Mouse (Mus musculus) erythroblast, embryonic 14.5 days (primary cell): ENCODE measurements around the gene Tmem260. TPM values are rescaled to one million over a fixed set of nuclear protein-coding genes. Genes with fewer than 3 reads are reported as not detected.
"Not testable (repeated sequence)": the region's sequence is repeated elsewhere in the genome, so short reads cannot be mapped to it uniquely, and the experiment has no call there.

Experiments
- H3K27me3 ChIP-seq: 2 replicates; pipeline ENCODE4 v1.6.1; 2012; ENCODE audit warnings: inconsistent platforms; ENCODE audit not compliant: control insufficient read depth
- H3K36me3 ChIP-seq: 2 replicates; pipeline ENCODE4 v1.6.1; 2012; ENCODE audit warnings: mild to moderate bottlenecking, inconsistent platforms; ENCODE audit not compliant: control insufficient read depth
- H3K4me1 ChIP-seq: 2 replicates; pipeline ENCODE4 v1.6.1; 2012; ENCODE audit warnings: inconsistent platforms; ENCODE audit not compliant: control insufficient read depth
- H3K4me3 ChIP-seq: replicated peaks from 2 replicates; pipeline ENCODE3; 2012; ENCODE audit warnings: moderate library complexity, mild to moderate bottlenecking, inconsistent platforms
- H3K9me3 ChIP-seq: 2 replicates; pipeline ENCODE4 v1.6.1; 2012; ENCODE audit warnings: low read length, inconsistent platforms, mixed read lengths; ENCODE audit not compliant: control insufficient read depth
- GATA1 ChIP-seq: IDR thresholded peaks from 2 replicates; pipeline ENCODE4 v1.6.1; 2012; ENCODE audit warnings: low read length, inconsistent platforms, mixed read lengths
- TAL1 ChIP-seq: IDR thresholded peaks from 3 replicates; pipeline ENCODE4 v1.6.1; 2012; ENCODE audit warnings: low read length, inconsistent platforms, mixed read lengths
- polyA plus RNA-seq: library from polyadenylated mRNA; stranded (reverse); fragments of >175 nt; gene quantifications from 2 replicates; pipeline ENCODE4 v1.2.3, GENCODE M21; 2012

Gene Tmem260
- polyA plus RNA-seq, 1 experiment: 0.27 TPM

DNA sequence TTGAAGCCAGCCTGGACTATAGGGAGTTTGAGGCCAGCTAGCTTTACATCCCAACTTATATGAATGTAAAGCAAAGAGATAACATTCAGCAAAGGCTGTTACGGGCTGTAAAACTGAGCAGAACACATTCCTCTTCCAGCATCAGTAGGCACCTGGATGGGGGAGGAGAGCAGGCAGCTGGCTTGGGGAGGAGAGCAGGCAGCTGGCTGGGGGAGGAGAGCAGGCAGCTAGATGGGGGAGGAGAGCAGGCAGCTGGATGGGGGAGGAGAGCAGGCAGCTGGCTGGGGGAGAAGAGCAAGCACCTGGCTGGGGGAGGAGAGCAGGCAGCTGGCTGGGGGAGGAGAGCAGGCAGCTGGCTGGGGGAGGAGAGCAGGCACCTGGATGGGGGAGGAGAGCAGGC lies 29.4 kb downstream of the Tmem260 start:
- TF ChIP-seq TAL1 (no peak), GATA1 (no peak)
- Histone ChIP-seq H3K4me1 (no peaks in the 10 kb centered on the region), H3K36me3 (peaks cover 9% of the 10 kb centered on the region), H3K27me3 (no peaks in the 10 kb centered on the region), H3K4me3 (no peak overlapping the region), H3K9me3 (no peaks in the 10 kb centered on the region)

DNA sequence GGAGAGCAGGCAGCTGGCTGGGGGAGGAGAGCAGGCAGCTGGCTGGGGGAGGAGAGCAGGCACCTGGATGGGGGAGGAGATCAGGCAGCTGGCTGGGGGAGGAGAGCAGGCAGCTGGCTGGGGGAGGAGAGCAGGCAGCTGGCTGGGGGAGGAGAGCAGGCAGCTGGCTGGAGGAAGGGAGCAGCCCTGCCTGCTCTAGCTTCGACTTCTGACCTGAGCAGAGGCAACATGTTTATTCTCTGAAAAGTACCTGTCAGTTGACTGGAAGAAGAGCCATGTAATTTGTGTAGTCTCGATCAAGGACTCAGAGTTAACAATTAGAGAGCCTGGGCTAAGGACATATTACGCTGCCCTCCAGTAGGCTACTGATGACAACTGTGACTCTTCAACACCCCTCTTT lies 29.9 kb downstream of the Tmem260 start:
- not testable (repeated sequence) for H3K9me3 ChIP-seq, H3K36me3 ChIP-seq, H3K27me3 ChIP-seq, H3K4me3 ChIP-seq, H3K4me1 ChIP-seq

DNA sequence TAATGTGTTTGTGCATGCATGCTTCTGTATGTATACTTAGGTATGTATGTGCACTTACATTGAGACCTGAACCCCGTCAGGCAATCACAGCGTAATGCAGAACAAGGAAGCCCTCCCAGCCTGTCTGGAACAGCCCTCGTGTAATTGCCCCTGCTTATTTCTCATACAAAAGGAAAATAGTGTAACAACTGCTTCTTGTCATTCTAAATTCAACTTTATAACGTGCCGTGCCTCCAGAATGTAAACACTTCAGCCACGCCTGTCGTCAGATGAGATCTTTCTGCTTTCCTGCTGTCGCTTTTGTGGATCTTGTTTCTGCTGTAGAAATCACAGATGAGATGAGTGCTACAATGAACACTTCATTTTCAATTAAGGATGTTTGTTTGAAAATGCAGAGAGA lies 30.4 kb downstream of the Tmem260 start:
- Histone ChIP-seq H3K36me3 (peaks cover 6% of the 10 kb centered on the region), H3K4me3 (no peak overlapping the region), H3K27me3 (no peaks in the 10 kb centered on the region), H3K9me3 (no peaks in the 10 kb centered on the region), H3K4me1 (no peaks in the 10 kb centered on the region)
- TF ChIP-seq TAL1: no peak
- TF ChIP-seq GATA1: no peak

DNA sequence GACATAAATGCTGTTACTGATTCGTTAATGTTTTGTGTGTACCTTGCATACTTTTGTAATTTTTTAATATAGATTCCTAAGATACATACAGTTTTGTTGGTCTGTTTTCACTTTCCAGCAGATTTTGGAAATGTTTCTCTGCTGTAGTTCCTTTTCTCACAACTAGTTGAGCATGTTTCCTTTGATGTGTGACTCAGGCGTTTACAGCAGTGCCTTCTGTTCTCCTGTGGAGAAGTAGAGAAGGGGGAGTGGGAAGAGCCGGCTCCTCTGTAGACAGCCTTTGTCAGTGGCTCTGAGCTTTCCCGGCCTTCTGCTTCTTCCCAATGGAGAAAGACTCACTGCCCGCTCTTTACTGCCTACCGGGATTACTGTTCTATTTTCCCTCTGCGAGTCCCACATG lies 35.7 kb downstream of the Tmem260 start:
- Histone ChIP-seq H3K4me3 (no peak overlapping the region), H3K36me3 (peaks cover 8% of the 10 kb centered on the region), H3K9me3 (no peaks in the 10 kb centered on the region), H3K4me1 (no peaks in the 10 kb centered on the region), H3K27me3 (no peaks in the 10 kb centered on the region)
- no peak for TF ChIP-seq GATA1

DNA sequence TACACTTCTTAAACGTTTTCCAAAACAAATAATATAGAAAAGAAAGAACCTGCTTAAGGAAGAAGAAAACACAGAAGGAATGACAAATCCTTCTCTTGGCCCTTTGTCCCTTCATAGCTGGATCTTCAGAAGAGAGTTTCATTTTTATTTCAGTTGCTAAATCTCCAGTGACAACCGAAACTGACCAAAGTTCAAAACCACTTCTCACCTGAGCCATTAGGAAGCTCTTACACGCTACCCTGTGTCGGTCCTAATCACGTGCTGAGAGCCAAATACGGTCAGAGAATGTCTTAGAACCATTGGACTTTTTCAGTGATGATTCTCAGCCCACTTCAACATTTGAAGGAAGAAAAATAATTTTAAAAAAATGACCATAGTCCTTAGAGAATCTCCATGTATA lies 36.8 kb downstream of the Tmem260 start:
- H3K4me3 ChIP-seq: no peak overlapping the region
- H3K9me3 ChIP-seq: no peaks in the 10 kb centered on the region
- no peak for TF ChIP-seq TAL1
- TF ChIP-seq GATA1: no peak
- peaks cover 3% of the 10 kb centered on the region for H3K36me3 ChIP-seq
- no peaks in the 10 kb centered on the region for H3K4me1 ChIP-seq
- no peaks in the 10 kb centered on the region for H3K27me3 ChIP-seq

DNA sequence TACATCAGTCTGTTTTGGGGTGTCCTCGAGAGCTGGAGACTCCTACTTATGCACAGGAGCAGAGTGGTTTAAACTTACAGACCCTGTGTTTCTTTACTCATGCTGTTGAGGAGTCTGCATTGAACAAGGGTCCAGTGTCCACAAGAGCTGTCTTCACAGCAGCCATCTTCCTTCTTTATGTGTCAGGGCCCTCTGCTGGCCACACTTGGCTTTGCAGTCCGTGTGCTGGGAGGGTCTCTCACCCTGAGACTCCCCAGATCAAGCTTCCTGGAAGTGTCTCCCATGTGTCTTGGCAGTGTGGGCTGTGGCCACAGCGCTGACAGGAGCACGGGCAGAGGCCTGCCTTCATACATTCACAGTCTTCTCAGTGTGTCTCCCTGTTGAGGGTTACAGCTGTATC lies 48.0 kb downstream of the Tmem260 start:
- H3K27me3 ChIP-seq: no peaks in the 10 kb centered on the region
- no peaks in the 10 kb centered on the region for H3K9me3 ChIP-seq
- H3K36me3 ChIP-seq: peaks cover 5% of the 10 kb centered on the region; the same call in 1 of the 2 replicates
- TF ChIP-seq GATA1 (no peak), TAL1 (no peak)
- no peaks in the 10 kb centered on the region for H3K4me1 ChIP-seq
- no peak overlapping the region for H3K4me3 ChIP-seq

DNA sequence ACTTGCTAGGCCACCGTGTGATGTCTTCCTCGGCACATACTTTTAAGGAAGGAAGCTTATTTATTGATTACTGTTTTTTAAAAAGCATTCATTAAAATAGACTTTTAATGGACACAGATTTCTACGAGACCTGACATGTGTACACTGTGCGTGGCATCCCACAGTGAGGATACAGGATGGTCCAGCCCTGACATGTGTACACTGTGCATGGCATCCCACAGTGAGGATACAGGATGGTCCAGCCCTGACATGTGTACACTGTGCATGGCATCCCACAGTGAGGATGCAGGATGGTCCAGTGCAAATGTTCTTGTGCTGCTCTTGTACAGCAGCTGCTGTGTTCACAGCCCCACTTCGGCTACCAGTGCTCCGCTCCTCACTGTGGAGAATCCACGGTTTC lies 56.6 kb downstream of the Tmem260 start:
- H3K4me3 ChIP-seq: no peak overlapping the region
- H3K36me3 ChIP-seq: peaks cover 3% of the 10 kb centered on the region; the same call in 1 of the 2 replicates
- TF ChIP-seq TAL1: no peak
- TF ChIP-seq GATA1: no peak
- no peaks in the 10 kb centered on the region for H3K4me1 ChIP-seq
- no peaks in the 10 kb centered on the region for H3K27me3 ChIP-seq
- H3K9me3 ChIP-seq: no peaks in the 10 kb centered on the region

DNA sequence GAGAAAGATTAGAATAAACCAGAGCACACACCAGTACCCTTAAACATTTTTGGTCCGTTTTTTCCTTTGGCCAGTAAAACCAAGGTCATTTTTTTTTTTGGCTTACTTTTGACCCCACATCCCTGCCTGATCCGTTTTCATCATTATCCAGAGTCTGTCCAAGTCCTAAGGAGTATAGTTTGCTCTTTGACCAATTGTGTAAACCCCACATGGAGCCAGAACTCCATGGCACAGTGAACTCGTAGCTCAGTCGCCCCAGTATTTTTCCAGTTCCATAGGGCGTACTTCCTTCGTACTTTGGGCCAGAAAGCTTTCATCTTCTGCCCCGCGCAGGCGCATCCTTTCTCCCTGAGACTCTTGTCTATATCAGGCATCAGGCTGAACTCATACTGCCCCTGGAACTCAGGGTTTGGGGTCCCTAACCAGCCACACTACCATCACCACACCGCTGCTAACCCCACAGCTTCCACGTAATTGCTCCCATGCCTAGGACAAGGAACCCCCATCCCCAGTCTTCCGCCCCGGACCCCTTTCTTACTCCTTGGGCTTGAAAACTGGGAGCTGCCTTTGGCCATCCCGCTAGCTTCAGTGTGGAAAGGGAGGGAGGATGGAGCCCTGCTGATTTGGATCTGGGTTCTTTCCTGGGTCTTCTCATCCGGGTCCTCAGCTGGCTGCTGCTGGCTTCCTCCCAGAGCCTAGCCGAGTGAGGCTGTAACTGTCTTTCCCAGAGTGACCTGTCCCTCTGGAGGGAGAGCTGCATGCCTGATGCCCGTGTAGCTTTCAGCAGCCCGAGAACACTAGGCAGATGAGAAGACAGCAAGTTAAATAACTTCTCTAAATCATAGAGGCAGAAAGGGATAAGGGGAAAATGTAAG lies 58.0 kb downstream of the Tmem260 start:
- H3K4me3 ChIP-seq: no peak overlapping the region
- H3K36me3 ChIP-seq: no peaks in the 10 kb centered on the region; the same call in 1 of the 2 replicates
- TF ChIP-seq TAL1 (no peak), GATA1 (no peak)
- no peaks in the 10 kb centered on the region for H3K9me3 ChIP-seq
- H3K4me1 ChIP-seq: no peaks in the 10 kb centered on the region
- no peaks in the 10 kb centered on the region for H3K27me3 ChIP-seq

DNA sequence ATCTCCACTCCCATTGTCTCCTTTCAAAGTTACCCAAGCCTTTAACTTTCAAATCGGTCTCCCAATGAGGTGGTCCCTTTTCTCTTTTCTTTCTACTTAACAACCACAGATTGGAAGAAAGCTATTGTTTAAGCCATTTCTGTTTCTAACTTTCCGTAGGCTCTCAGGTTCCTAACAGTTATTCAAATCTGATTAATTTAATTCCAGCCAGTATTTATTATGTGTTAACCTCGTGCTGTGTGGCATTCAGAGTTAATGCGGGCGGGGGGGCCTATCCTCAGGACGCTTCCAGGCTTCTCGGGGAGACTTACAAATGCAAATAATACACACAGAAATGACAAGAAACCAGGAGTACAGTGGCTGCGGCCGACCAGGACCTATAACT lies 58.6 kb downstream of the Tmem260 start:
- Histone ChIP-seq H3K9me3 (no peaks in the 10 kb centered on the region), H3K27me3 (no peaks in the 10 kb centered on the region), H3K4me3 (no peak overlapping the region), H3K4me1 (no peaks in the 10 kb centered on the region), H3K36me3 (peaks cover 5% of the 10 kb centered on the region)
- no peak for TF ChIP-seq GATA1
- TF ChIP-seq TAL1: no peak

DNA sequence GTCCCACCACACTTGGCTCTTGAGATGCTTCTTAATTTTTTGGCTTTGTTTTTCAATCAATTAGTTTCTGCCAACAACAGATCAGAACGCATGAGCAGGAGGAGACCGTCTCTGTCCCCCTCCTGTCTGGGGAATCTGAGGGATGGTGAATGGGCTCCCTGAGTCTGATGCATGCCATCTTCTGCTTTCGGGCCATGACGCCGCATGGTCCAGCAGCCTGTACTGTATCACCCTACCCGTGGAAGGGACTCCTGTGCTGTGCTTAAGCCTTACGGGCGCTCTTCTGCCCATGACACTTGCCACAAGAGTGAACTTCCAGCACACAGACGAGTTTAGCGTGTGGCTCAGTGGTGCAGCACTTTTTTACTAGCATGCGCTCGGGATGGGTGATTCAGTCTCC lies 59.7 kb downstream of the Tmem260 start:
- Histone ChIP-seq H3K4me3 (no peak overlapping the region), H3K27me3 (no peaks in the 10 kb centered on the region), H3K9me3 (no peaks in the 10 kb centered on the region), H3K4me1 (peaks cover 3% of the 10 kb centered on the region; the same call in 1 of the 2 replicates), H3K36me3 (peaks cover 11% of the 10 kb centered on the region)
- no peak for TF ChIP-seq GATA1
- TF ChIP-seq TAL1: no peak
